Mouse (Mus musculus) subcutaneous adipose tissue, adult 2 months (tissue): ENCODE data around the gene Ubqln1. TPM values are rescaled to one million over a fixed set of nuclear protein-coding genes. Genes with fewer than 3 reads are reported as not detected.

Experiments
- polyA plus RNA-seq: library from polyadenylated mRNA; depleted of rRNA; stranded (reverse); fragments of >200 nt; gene quantifications from 2 replicates; pipeline ENCODE4 v1.2.3, GENCODE M21; 2012; ENCODE audit warnings: low replicate concordance; rRNA removed

Gene Ubqln1
- 160 and 177 TPM in 2 replicates for polyA plus RNA-seq

DNA sequence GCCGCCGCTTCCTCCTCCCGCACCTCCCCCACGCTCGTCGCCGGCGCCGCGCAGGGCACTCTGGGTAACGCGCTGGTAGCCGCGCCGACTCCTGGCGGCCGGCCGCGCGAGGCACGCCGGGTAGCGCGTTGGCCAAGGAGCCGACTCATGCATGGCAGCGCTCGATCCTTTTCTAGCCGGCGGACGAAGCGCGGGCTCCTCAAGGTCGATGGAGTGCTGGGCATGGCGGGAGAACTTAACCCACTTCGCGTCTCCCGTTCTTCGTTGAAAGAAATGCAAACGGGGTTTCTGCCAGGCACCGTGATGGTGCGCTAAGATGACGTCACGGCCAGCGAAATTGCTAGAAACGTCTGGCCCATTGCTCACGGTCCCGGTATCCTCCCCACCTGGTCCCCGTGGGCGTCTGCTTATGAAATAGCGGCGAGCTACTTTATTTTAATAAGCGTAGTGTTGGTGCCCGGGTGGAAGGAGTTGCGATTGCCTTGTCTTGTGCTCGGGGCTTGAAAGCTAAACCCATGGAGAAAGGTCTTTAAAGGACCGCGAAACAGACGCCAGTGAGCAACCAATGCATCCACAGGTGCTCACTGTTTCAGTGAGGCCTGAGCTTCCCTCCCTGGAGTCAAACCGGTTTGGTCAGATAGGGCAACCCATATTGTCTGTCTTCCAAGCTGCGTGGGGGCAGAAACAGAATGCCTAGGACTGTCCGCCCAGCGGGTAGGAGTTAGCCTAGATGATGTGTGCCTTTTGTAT lies at the start of gene Ubqln1:
Gene Ubqln1, minus strand, starts transcription at position 62 of the 750 bp plus-strand sequence.

GRCm38 (mm10) chr13:58157447-58158098 lies 57.9 kb downstream of the Ubqln1 start, which contains the start of gene Idnk:
Idnk (plus strand) TSS chr13:58157649.

GRCm38 (mm10) chr13:58128396-58128767 lies 87.1 kb downstream of the Ubqln1 start, which contains the start of gene Hnrnpa0:
Hnrnpa0 (minus strand) TSS chr13:58128556.

Other genes starting within 250 kb of the Ubqln1 start
- gene Klhl3, start 102.1 kb downstream of the Ubqln1 start, polyA plus RNA-seq = 2.2 and 2.3 TPM in 2 replicates
- 25.0 and 104 TPM in 2 replicates for gene Hnrnpa0, start 87.1 kb downstream of the Ubqln1 start, polyA plus RNA-seq
- gene Idnk, start 58.0 kb downstream of the Ubqln1 start, polyA plus RNA-seq = 26.6 and 33.8 TPM in 2 replicates
- 7.1 and 8.5 TPM in 2 replicates for gene Gkap1, start 60.0 kb upstream of the Ubqln1 start, polyA plus RNA-seq
- gene Kif27, start 143.5 kb upstream of the Ubqln1 start, polyA plus RNA-seq = 0.23 and 0.44 TPM in 2 replicates
- 29.7 and 30.2 TPM in 2 replicates for gene 2210016F16Rik, start 169.6 kb upstream of the Ubqln1 start, polyA plus RNA-seq
- gene Rmi1, start 186.6 kb upstream of the Ubqln1 start, polyA plus RNA-seq = 9.2 and 9.6 TPM in 2 replicates
- 208 and 328 TPM in 2 replicates for gene Hnrnpk, start 187.7 kb upstream of the Ubqln1 start, polyA plus RNA-seq